Mouse (Mus musculus) heart, embryonic 15.5 days (tissue): ENCODE results near the gene Rbm4. TPM values are rescaled to one million over a fixed set of nuclear protein-coding genes. Genes with fewer than 3 reads are reported as not detected.
"Not testable (repeated sequence)": the region's sequence is repeated elsewhere in the genome, so short reads cannot be mapped to it uniquely, and the experiment has no call there.

Source experiments
- ATAC-seq: fragments of 200-750 bp; cut with Nextera tagmentation; replicated peaks from 2 replicates; pipeline ENCODE4 v1.8.0; 2017; ENCODE audit warnings: low read depth, moderate TSS enrichment; ENCODE audit not compliant: insufficient number of reproducible peaks, insufficient read depth, low FRiP score
- H3K27ac ChIP-seq: fragments of 300-500 bp; sonication (generic); 2 replicates; pipeline ENCODE4 v1.5.1; 2015; ENCODE audit warnings: mild to moderate bottlenecking, inconsistent platforms
- H3K27me3 ChIP-seq: fragments of 300-500 bp; sonication (generic); 2 replicates; pipeline ENCODE4 v1.6.1; 2015; ENCODE audit warnings: inconsistent platforms
- H3K36me3 ChIP-seq: fragments of 300-500 bp; sonication (generic); 2 replicates; pipeline ENCODE4 v1.6.1; 2015; ENCODE audit warnings: mild to moderate bottlenecking, inconsistent platforms
- H3K4me1 ChIP-seq: fragments of 300-500 bp; sonication (generic); replicated peaks from 2 replicates; pipeline ENCODE4 v1.6.1; 2015; ENCODE audit warnings: inconsistent platforms
- H3K4me2 ChIP-seq: fragments of 300-500 bp; sonication (generic); 2 replicates; pipeline ENCODE4 v1.6.1; 2015; ENCODE audit warnings: inconsistent platforms, mild to moderate bottlenecking, moderate library complexity
- H3K4me3 ChIP-seq: fragments of 300-500 bp; sonication (generic); 2 replicates; pipeline ENCODE4 v1.5.1; 2015; ENCODE audit warnings: mild to moderate bottlenecking, inconsistent platforms
- H3K9ac ChIP-seq: fragments of 300-500 bp; sonication (generic); 2 replicates; pipeline ENCODE4 v1.6.1; 2015; ENCODE audit warnings: mild to moderate bottlenecking, inconsistent platforms
- H3K9me3 ChIP-seq: fragments of 300-500 bp; sonication (generic); replicated peaks from 2 replicates; pipeline ENCODE4 v1.6.1; 2016; ENCODE audit warnings: inconsistent platforms
- WGBS: fragments of 180-500 bp; shearing (Covaris S2); methylation state at CpG from one replicate; pipeline ENCODE4 v1.1.7; 2015; ENCODE audit warnings: mixed read lengths; 5-methylcytosine and 5-hydroxymethylcytosine counted together
- polyA plus RNA-seq: library from polyadenylated mRNA; unstranded; fragments of >200 nt; fragmentation: Nextera tagmentation; extraction: Ambion mirVana; gene quantifications from 2 replicates; pipeline ENCODE4 v1.2.1, GENCODE M21; 2015

Gene Rbm4
- polyA plus RNA-seq, 1 experiment from 2014 or later, result 42.2 TPM

DNA sequence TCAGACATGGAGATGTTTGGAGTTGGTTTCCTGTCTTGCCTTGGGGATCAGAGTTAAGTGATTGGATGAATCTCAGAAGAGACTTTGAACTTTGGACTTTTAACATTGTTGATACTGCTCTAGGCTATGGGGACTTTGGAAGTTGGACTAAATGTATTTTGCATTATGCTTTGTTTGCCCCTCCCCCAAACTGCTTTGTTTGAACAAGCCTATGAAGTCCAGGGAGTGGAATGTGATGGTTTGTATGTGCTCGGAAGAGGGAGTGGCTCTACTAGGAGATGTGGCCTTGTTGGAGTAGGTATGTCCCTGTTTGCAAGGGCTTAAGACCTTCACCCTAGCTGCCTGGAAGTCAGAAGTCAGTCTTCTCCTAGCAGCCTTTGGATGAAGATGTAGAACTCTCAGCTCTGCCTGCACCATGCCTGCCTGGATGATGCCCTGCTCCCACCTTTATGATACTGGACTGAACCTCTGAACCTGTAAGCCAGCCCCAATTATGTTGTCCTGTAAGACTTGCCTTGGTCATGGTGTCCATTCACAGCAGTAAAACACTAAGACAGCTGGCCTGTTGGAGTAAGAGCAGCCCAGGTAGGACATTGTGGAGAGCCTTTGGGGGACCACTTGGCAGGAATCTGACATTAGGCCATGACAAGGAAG lies 23.6 kb upstream of the Rbm4 start:
- Histone ChIP-seq H3K27me3 (no peaks in the 10 kb centered on the region), H3K4me3 (no peak overlapping the region), H3K36me3 (no peaks in the 10 kb centered on the region), H3K4me2 (no peak overlapping the region), H3K9ac (no peak overlapping the region), H3K27ac (no peak overlapping the region), H3K4me1 (0 out of 2 replicates have a peak, but pooled peaks cover 5% of the 10 kb centered on the region), H3K9me3 (no peaks in the 10 kb centered on the region; the same call in 1 of the 2 replicates)
- ATAC-seq, result no peak
- 64% methylated on average over 1 of the region's 1 CpGs for WGBS

DNA sequence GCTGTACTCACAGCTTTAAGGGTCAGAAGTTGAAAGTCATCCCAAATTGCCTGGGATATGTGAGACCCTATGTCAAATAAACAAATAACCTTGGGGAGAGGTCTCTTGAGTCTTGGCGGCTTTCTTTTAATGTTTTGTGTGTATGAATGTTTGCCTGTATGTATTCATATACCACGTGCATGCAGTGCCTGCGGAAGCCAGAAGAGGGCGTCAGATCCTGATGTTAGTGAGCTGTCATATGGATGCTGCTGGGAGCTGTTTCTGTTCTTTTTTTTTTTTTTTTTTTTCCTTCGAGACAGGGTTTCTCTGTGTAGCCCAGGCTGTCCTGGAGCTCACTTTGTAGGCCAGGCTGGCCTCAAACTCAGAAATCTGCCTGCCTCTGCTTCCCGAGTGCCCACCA lies 19.3 kb upstream of the Rbm4 start:
- H3K36me3 ChIP-seq, result no peaks in the 10 kb centered on the region
- ATAC-seq, result no peak
- H3K4me2 ChIP-seq, result no peak overlapping the region
- H3K4me3 ChIP-seq, result no peak overlapping the region
- WGBS, result 79% methylated on average over 6 of the region's 6 CpGs
- H3K4me1 ChIP-seq, result peaks cover 18% of the 10 kb centered on the region
- H3K9ac ChIP-seq, result no peak overlapping the region
- no peaks in the 10 kb centered on the region; the same call in 1 of the 2 replicates for H3K9me3 ChIP-seq
- H3K27me3 ChIP-seq, result no peaks in the 10 kb centered on the region
- no peak overlapping the region for H3K27ac ChIP-seq

DNA sequence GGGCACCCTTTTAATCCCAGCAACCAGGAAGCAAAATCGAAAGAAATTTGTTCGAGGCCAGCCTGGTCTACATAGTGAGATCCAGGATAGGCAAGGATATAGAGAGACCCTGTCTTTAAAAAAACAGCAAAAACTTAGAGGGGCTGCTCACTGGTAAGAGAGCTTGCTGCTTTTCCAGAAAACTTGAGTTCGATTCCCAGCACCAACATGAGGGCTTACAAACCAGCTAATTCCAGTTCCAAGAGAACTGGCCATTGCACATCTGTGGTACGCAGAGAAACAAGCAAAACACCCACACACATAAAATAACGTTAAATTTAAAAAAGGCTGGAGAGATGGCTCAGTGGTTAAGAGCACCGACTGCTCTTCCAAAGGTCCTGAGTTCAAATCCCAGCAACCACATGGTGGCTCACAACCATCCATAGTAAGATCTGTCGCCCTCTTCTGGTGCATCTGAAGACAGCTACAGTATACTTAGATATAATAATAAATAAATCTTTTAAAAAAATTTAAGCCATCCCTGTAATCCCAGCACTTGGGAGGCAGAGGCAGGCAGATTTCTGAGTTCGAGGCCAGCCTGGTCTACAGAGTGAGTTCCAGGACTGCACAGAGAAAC lies 18.7 kb upstream of the Rbm4 start:
- H3K9me3 ChIP-seq, H3K36me3 ChIP-seq, ATAC-seq, H3K27me3 ChIP-seq: not testable (repeated sequence)
- H3K4me2 ChIP-seq, result peak overlapping the region; percentile 58
- 73% methylated on average over 8 of the region's 8 CpGs for WGBS
- peak overlapping the region; percentile 83 for H3K4me3 ChIP-seq
- H3K4me1 ChIP-seq, result peaks cover 19% of the 10 kb centered on the region
- H3K27ac ChIP-seq, result peak overlapping the region; percentile 93
- peak overlapping the region; percentile 84 for H3K9ac ChIP-seq

DNA sequence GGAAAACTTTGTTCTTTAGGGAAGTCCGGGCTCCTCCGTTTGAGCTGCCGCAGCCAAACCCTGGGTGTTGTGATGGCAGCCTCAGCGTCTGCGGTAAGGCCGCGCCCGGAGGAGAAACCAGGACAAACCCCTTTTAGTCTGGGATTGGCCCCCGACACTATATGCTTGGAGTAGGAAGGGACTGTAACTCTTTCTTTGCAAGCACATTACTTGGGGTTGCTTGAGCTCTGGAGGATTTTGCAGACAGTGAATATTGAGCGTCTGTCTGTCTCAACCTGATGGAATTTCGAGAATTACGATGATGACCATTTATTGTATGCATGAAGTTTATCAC lies 18.2 kb upstream of the Rbm4 start:
- Histone ChIP-seq H3K4me2 (peak overlapping the region; percentile 58), H3K9me3 (no peaks in the 10 kb centered on the region; the same call in 1 of the 2 replicates), H3K36me3 (no peaks in the 10 kb centered on the region), H3K4me1 (peaks cover 19% of the 10 kb centered on the region), H3K9ac (peak overlapping the region; percentile 84), H3K4me3 (peak overlapping the region; percentile 83), H3K27me3 (no peaks in the 10 kb centered on the region), H3K27ac (peak overlapping the region; percentile 93)
- ATAC-seq, result peak; percentile 25
- 4% methylated on average over 12 of the region's 12 CpGs for WGBS

DNA sequence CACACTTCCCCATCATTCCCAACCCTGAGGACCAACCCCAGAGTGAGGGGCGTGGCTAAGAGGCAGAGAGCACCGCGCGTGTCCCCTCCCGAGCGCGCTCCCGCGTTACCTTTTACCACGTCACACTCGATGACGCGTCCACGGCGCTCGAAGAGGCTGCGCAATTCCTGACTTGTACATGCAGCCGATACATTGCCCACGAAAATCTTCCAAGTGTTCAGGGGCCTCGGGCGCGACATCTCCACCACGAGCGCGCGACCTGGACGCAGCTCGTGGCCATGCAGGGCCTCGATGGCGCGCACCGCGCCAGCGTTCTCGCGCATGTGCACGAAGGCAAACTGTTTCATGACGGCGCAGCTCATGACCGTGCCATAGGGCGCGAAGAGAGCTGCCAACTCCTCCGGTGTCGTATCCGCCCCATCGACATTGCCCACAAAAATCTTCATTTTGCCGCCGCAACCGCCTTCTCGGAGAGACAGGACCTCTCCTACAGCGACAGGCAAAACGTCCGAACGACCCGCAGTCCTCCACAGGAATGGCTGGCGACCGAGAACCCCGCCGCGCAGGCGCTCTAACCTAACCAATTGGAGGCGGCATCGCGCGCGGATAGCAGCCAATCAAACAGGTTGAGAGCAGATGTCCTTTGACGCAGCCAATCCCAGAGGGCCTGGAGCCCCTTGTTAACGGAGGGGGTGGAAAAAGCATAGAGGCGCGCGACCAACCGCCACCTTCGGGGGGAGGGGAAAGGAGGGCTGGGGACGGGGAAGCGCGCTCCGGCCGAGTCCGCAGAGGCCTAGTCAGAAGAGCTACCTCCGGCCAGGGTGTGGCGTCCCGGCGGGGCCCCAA lies 17.6 kb upstream of the Rbm4 start, which contains the start of the genes Gm21992 and Rbm14:
Gene Gm21992 (minus strand): TSS at position 550 of the 846 bp plus-strand sequence.
Gene Rbm14 (minus strand): TSS at position 572 of the 846 bp plus-strand sequence.
- WGBS, result under 1% methylated on average over 83 of the region's 83 CpGs

DNA sequence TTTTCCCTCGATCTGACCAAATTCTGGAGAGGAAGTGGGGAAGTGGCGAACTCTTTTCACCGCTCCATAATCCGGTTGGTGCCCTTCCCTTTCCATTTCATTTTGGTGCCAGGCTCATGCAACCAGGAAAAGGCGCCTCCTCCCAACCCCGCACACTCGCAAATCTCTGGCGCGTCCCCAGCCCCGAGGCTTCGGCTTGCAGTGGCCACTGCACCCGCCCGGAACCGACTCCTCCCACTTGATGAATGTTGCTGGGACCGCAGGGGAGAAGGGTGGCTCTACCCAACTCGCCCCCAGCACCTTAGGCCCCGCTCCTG lies 17.0 kb upstream of the Rbm4 start:
- peak overlapping the region; percentile 83 for H3K4me3 ChIP-seq
- no peaks in the 10 kb centered on the region for H3K36me3 ChIP-seq
- peak overlapping the region; percentile 89 for H3K4me2 ChIP-seq
- ATAC-seq, result no peak
- H3K27ac ChIP-seq, result peak overlapping the region; percentile 93
- H3K9me3 ChIP-seq, result no peaks in the 10 kb centered on the region; the same call in 1 of the 2 replicates
- WGBS, result 0% methylated on average over 17 of the region's 17 CpGs
- H3K9ac ChIP-seq, result peak overlapping the region; percentile 84
- H3K4me1 ChIP-seq, result peaks cover 19% of the 10 kb centered on the region
- H3K27me3 ChIP-seq, result no peaks in the 10 kb centered on the region

More for the DNA sequence above, 17.6 kb upstream of the Rbm4 start, which contains the start of the genes Gm21992 and Rbm14:
- H3K36me3 ChIP-seq, result no peaks in the 10 kb centered on the region
- H3K27ac ChIP-seq, result peak within 1 kb of the TSS; percentile 93
- ATAC-seq, result peak; percentile 99
- H3K9ac ChIP-seq, result peak within 1 kb of the TSS; percentile 84
- no peaks in the 10 kb centered on the region for H3K27me3 ChIP-seq
- H3K9me3 ChIP-seq, result no peaks in the 10 kb centered on the region; the same call in 1 of the 2 replicates
- peak within 1 kb of the TSS; percentile 89 for H3K4me2 ChIP-seq
- H3K4me1 ChIP-seq, result peaks cover 19% of the 10 kb centered on the region
- peak within 1 kb of the TSS; percentile 83 for H3K4me3 ChIP-seq

GRCm38 (mm10) chr19:4810309-4810708 lies 16.6 kb upstream of the Rbm4 start:
- Histone ChIP-seq H3K27ac (peak overlapping the region; percentile 93), H3K36me3 (no peaks in the 10 kb centered on the region)

DNA sequence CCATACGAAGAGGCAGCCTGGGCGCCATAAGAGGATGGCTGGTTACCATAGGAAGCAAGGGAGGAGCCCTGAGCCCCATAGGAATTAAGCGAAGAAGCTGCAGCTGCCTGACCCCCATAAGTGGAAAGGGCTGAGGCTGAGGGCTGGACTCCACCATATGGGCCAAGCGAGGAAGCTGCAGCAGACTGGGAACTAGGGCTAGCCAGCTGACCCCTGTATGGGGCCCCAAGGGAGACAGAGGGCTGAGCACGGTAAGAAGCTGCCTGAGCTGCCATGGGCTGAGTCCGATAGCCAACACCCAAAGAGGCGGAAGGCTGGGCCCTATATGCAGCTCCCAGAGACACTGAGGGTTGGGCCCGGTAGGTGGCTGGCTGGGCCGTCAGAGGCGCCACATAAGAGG lies 9.6 kb upstream of the Rbm4 start:
- WGBS, result 80% methylated on average over 10 of the region's 10 CpGs
- no peak overlapping the region for H3K4me3 ChIP-seq
- no peak overlapping the region for H3K27ac ChIP-seq
- no peak overlapping the region for H3K4me2 ChIP-seq
- peaks cover 43% of the 10 kb centered on the region for H3K36me3 ChIP-seq
- H3K9ac ChIP-seq, result no peak overlapping the region
- H3K4me1 ChIP-seq, result peaks cover 23% of the 10 kb centered on the region
- no peaks in the 10 kb centered on the region for H3K27me3 ChIP-seq
- no peak for ATAC-seq
- no peaks in the 10 kb centered on the region for H3K9me3 ChIP-seq

More at GRCm38 (mm10) chr19:4810309-4810708, 16.6 kb upstream of the Rbm4 start:
- H3K9ac ChIP-seq, result peak overlapping the region; percentile 84
- under 1% methylated on average over 14 of the region's 14 CpGs for WGBS
- no peaks in the 10 kb centered on the region for H3K27me3 ChIP-seq
- H3K4me1 ChIP-seq, result peaks cover 19% of the 10 kb centered on the region
- H3K4me3 ChIP-seq, result peak overlapping the region; percentile 83
- H3K9me3 ChIP-seq, result no peaks in the 10 kb centered on the region; the same call in 1 of the 2 replicates
- peak overlapping the region; percentile 89 for H3K4me2 ChIP-seq
- ATAC-seq, result no peak

- no peak overlapping the region for H3K27ac ChIP-seq
- H3K9ac ChIP-seq, result no peak overlapping the region
- H3K36me3 ChIP-seq, result peaks cover 43% of the 10 kb centered on the region
- no peak overlapping the region for H3K4me3 ChIP-seq
- no peaks in the 10 kb centered on the region for H3K9me3 ChIP-seq
- 0 out of 2 replicates have a peak, but pooled peaks have one; percentile 39 for ATAC-seq
- no peaks in the 10 kb centered on the region for H3K27me3 ChIP-seq
- 97% methylated on average over 7 of the region's 7 CpGs for WGBS
- H3K4me2 ChIP-seq, result no peak overlapping the region
- peaks cover 20% of the 10 kb centered on the region for H3K4me1 ChIP-seq
Observed at GRCm38 (mm10) chr19:4802691-4803091, 9.0 kb upstream of the Rbm4 start.

- WGBS, result 96% methylated on average over 5 of the region's 5 CpGs
- no peak for ATAC-seq
- H3K4me3 ChIP-seq, result no peak overlapping the region
- no peak overlapping the region for H3K9ac ChIP-seq
- H3K9me3 ChIP-seq, result no peaks in the 10 kb centered on the region
- H3K36me3 ChIP-seq, result peaks cover 43% of the 10 kb centered on the region
- H3K27me3 ChIP-seq, result no peaks in the 10 kb centered on the region
- peaks cover 20% of the 10 kb centered on the region for H3K4me1 ChIP-seq
- no peak overlapping the region for H3K4me2 ChIP-seq
- no peak overlapping the region for H3K27ac ChIP-seq
Observed at GRCm38 (mm10) chr19:4799083-4799482, 5.4 kb upstream of the Rbm4 start.

DNA sequence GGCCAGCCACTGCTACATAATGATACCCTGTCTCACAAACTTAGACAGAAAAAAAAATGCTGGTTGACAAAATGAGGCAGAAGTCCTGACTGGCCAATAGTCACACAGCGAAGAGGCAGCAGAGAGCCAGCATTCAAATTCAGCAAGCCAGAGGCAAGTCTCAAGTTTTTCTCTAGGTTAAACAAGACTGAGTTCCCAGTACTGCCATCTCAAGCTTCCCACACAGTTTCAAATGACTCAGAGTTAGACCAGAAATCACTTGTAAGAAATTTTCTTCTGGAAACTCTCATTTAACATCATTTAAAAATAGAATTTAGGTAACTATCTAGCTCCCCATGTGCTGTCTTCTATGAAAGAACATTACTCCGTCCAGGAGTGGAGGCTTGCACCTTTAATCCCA lies 4.1 kb upstream of the Rbm4 start:
- 94% methylated on average over 2 of the region's 2 CpGs for WGBS
- H3K9me3 ChIP-seq, result no peaks in the 10 kb centered on the region
- H3K4me2 ChIP-seq, result no peak overlapping the region
- H3K4me1 ChIP-seq, result peaks cover 16% of the 10 kb centered on the region
- no peak overlapping the region for H3K4me3 ChIP-seq
- H3K36me3 ChIP-seq, result peaks cover 36% of the 10 kb centered on the region
- no peak overlapping the region for H3K9ac ChIP-seq
- H3K27me3 ChIP-seq, result no peaks in the 10 kb centered on the region
- H3K27ac ChIP-seq, result no peak overlapping the region
- ATAC-seq, result no peak
